Mouse (Mus musculus): ENCODE data around the gene Gemin7.

Gemin7 gene

DNA sequence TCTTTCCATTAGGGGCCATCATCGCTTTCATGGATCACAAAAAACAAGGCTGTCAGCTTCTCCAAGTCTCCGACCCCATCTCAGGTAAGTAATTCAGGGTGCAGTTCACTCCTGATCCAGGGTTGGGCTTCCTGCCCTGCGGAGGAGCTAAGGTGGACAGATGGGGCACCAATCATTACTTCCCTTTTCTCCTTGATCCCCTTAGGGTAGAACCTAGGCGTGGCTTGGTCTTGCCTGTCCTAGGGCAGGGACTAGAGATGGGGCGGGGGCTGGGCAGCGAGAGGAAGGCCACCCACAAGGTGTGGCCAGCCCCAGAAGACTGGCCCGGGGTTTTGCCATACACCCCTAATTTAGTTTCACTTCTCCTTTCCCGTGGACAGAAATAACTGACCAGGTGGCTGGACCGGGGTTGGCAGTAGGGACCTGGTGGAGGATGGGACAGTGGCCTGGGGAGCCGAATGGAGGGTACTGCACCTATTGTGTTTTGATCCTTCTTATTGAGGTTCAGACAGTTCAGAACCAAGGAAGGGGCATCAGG lies 551 bp upstream of the Gemin7 start:
- no peak for DNase-seq (ENCODE audit: low spot score)

- no peak for DNase-seq (ENCODE audit: low spot score)
Measured at GRCm38 (mm10) chr7:19575559-19575958, 1.8 kb downstream of the Gemin7 start.

DNA sequence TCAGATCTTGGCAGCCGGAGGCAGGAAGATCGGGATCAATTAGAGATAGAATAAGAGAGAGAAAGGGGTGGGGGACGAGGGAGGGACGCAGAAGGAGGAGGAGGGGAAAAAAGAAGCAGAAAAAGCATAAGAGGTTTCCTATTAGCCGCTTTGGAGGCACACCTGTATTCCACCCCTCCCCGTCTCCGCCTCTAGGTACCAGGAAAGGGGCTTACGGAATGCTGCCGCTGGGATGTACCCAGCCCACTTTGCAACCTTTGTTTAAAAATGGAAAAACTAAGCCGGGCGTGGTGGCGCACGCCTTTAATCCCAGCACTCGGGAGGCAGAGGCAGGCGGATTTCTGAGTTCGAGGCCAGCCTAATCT lies 3.6 kb downstream of the Gemin7 start:
- no peak for DNase-seq (ENCODE audit: low spot score)

DNA sequence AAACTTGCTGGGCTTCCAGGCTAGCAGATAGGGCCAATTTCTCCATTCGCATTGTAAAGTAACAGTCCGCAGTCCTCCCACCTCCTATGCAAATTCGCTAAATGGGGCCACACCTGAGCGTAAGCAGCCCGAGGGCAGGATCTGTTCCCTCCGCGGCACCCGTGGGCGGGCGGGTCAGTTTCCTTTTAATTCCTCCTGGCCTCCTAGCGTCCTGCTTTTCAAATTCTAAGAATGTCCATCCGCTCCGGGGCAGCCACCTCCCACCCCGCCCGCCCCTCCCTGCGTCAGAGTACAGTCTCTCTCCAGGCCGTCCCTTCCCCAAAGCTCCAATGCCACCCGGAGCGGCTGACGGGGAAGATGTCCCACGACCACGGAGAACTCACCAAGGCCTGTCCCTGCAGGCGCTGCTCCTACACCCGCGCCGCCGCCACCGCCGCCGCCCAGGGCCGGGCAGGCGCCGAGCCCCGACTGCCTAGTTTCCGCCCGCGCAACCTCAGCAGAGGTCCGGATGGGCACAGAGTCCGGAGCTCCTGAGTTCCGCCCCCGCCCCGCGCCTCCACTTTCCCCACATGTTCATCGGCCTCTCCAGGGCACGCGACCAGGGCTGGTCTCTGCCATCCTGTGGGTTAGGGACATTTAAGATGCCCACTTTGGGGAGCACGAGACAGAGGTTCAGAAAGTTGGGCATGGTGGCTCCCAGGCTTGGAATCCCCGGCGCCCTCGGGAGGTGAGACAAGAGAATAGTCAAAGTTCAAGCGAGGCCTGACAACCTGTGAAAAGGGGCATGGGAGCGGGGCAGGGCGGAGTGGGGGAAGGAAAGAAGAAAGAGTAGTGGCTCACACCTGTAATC lies 4.2 kb downstream of the Gemin7 start:
- DNase-seq (ENCODE audit: low spot score), result peak; percentile 63

DNA sequence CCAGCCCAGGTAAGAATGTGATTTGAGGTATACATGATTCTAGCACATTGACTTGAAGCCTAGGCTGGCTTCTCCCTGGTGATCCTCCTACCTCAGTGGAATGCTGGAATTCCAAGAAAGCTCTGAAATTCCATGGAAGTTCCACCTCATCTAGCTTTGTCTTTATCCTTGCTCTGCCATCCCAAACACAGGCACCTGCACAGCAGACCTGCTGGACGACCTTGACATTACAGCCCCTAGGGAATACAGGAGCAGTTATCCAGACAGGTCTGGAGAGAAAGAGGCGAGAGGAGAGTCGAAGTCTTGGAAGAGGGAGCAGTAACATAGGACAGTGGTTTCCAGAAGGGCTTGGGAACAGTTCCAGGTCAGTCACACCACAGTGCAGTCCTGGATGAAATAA lies 7.7 kb downstream of the Gemin7 start:
- DNase-seq (ENCODE audit: low spot score), result no peak

- no peak for DNase-seq (ENCODE audit: low spot score)
Measured at GRCm38 (mm10) chr7:19567426-19567825, 10.0 kb downstream of the Gemin7 start.

GRCm38 (mm10) chr7:19565803-19566202 lies 11.6 kb downstream of the Gemin7 start:
- no peak for DNase-seq (ENCODE audit: low spot score)

DNA sequence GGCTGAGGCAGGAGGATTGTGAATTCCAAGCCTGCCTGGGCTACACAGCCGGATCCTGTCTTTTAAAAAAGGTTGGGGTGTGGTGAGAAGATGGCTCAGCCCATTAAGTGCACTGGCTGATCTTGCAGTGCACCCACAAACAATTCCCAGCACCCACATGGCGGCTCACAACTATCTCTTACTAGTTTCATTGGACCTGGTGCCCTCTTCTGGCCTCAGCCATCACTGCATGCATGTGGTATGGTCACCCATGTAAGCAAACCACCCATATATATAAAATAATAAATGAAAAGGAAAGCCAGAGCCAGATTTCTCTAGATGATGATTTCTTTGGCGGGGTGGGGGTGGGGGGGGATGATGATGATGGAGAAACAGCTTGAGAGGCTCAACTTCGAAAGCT lies 12.9 kb downstream of the Gemin7 start:
- DNase-seq (ENCODE audit: low spot score), result no peak

DNA sequence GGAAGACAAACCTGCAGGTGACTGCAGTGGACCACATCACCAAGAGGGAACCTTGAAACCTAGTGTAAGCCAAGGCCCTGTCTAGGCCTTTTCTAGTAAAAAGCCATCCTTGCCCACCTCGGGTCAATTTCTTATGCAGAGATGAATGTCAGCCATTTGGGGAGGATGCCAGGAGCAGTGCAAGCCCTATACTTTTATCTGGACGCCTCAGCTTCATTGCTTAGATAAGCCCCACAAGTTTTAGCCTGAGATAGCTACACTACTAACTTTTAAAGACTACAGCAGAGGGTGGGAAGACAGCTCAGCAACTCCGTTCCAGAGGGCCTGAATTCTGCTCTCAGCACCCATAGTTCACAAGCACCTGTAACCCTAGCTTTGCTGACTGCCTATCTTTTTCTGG lies 13.5 kb downstream of the Gemin7 start:
- DNase-seq (ENCODE audit: low spot score), result no peak

DNA sequence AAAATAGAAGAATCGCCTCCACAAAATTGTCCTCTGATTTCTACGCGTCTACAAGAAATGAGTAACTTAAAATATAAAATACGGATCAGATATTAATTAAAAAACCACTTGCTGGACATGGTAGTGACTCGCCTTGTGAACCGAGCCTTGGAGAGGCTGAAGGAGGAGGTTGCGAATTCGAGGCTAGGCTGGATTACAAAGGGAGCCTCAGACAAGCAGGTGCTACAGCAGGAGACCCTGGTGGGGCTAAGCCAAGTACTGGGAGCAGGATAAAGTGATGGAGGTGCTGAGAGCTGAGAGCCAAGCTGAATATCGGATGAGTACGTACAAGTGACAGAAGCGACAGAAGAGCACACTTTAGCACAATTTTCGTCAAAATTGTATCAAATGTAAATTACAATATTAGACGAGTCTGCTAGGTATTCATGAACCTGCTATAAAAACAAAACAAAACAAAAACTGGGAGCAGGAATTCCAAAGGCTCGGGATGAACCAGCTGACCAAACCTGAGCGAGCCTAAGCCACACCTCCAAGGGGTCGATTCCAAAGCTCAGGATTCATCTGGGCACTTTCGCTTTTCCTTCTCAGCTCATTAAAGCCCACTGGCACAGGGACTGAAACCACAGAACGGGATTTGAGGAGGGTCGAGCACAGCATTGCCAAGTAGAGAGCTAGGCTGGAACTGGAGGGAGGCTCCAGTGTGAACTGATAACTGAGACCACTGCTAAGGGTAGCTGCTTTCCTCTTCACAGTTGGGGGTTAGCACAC lies 14.6 kb downstream of the Gemin7 start, which contains the start of gene Ppp1r37:
Gene Ppp1r37 (minus strand): TSS at position 434 of the 768 bp plus-strand sequence.
- DNase-seq (ENCODE audit: low spot score), result peak; percentile 35

GRCm38 (mm10) chr7:19561765-19562642 lies 15.4 kb downstream of the Gemin7 start:
- DNase-seq (ENCODE audit: low spot score), result peak; percentile 82

DNA sequence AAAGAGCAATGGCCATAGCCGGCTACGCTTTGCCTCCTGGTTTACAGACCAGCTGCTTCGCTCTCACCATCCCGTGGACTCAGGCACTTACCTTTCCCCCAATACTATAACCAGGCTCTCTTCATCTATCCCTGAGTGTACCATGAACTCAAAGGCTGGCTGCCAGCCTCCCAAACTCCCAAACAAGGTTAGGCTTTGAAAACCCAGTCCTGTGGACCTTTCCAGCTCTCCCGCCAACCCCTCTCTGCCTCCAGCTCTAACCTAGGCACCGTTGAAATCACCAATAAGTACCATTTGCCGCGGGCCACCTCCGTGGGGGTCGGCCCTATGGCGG lies 16.0 kb downstream of the Gemin7 start:
- DNase-seq (ENCODE audit: low spot score), result no peak

GRCm38 (mm10) chr7:19560491-19561260 lies 16.7 kb downstream of the Gemin7 start:
- DNase-seq (ENCODE audit: low spot score), result peak; percentile 19

DNA sequence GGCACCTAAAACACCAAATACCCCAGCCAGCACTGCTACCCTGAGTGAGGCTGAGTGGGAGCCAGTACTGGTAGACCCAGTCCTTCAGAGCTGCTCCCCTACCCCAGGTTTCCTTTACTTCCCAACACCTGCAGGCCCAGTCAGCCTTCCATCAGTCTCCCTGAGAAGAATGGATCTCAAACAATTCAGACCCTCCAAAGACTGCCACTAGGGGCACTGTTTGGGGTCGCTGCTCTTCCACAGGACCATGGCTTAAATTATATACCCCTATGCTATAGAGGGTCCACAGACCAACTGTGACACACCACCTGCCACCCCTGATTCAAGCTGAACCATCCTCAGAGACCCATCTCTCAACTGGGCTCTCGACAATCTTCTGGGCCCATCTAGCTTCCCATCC lies 18.4 kb downstream of the Gemin7 start:
- no peak for DNase-seq (ENCODE audit: low spot score)

GRCm38 (mm10) chr7:19557982-19558900 lies 19.2 kb downstream of the Gemin7 start:
- DNase-seq (ENCODE audit: low spot score), result no peak

GRCm38 (mm10) chr7:19557086-19557485 lies 20.3 kb downstream of the Gemin7 start:
- DNase-seq (ENCODE audit: low spot score), result no peak

GRCm38 (mm10) chr7:19554168-19554567 lies 23.2 kb downstream of the Gemin7 start:
- DNase-seq (ENCODE audit: low spot score), result no peak

DNA sequence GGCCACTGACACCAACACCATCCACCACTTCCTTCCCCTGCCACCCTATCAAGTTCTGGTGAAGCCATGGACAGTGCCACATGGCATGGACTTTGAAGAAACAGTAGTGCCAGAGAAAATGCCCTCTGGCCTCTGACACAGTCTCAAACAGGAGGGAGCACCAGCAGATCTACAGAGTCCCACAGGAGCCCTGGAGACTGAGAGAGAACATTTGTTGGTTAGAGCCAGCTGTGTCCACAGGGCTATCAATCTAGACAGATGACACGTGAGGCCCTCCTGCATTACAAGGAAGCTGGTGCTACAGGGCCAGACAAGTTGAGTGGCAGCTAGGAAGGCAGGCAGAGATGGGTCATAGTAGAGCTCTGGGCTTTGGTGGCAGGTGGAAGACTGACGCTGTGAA lies 25.0 kb downstream of the Gemin7 start:
- DNase-seq (ENCODE audit: low spot score), result no peak

DNA sequence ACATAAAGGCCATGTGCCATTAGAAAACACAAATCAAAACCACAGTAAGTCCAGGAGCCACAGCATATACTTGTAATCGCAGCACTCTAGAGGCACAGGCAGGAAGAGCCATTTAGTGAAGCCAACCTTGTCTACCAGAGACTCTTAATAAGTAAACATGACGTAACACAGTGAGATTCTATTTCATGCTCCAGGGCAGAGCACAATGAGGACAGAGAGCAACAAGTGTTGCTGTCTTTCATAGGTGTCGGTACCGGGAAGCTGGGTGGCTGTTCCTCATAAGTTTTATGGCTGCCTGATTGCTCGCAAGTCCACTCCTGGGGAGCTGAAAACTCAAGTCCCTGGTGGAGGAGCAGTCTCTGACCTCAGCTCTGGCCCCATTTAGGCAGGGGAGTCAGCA lies 25.8 kb downstream of the Gemin7 start:
- DNase-seq (ENCODE audit: low spot score), result no peak

DNA sequence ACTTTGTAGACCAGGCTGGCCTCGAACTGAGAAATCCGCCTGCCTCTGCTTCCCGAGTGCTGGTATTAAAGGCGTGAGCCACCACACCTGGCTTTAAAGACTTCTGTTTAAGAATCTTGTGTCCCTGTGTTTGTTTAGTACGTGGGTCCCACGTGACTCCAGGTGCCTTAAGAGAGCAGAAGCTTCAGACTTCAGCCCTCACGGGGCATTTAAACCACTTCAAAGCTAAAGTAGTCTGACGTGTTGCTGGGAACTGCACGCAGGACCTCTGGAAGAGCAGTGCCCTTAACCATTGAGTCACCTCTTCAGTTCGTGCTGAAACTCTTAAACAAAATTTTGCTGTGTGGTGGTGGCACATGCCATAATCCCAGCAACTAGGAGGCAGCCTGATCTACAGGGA lies 28.0 kb downstream of the Gemin7 start:
- no peak for DNase-seq (ENCODE audit: low spot score)

Data from MN1 (cell line).